Mouse (Mus musculus) forebrain, embryonic 12.5 days (tissue): ENCODE data around the gene Epb42. TPM values are rescaled to one million over a fixed set of nuclear protein-coding genes. Genes with fewer than 3 reads are reported as not detected.
"Not testable (repeated sequence)": the region's sequence is repeated elsewhere in the genome, so short reads cannot be mapped to it uniquely, and the experiment has no call there.

Source experiments
- ATAC-seq: fragments of 200-750 bp; cut with Nextera tagmentation; 2 replicates; pipeline ENCODE4 v1.8.0; 2017; ENCODE audit warnings: moderate TSS enrichment; ENCODE audit not compliant: low FRiP score
- H3K27ac ChIP-seq: fragments of 300-500 bp; sonication (generic); 2 replicates; pipeline ENCODE4 v1.5.1; 2016; ENCODE audit warnings: mild to moderate bottlenecking
- H3K27me3 ChIP-seq: fragments of 300-500 bp; sonication (generic); 2 replicates; pipeline ENCODE4 v1.6.1; 2016; ENCODE audit warnings: mild to moderate bottlenecking
- H3K36me3 ChIP-seq: fragments of 300-500 bp; sonication (generic); replicated peaks from 2 replicates; pipeline ENCODE4 v1.6.1; 2016; ENCODE audit warnings: mild to moderate bottlenecking
- H3K4me1 ChIP-seq: fragments of 300-500 bp; sonication (generic); 2 replicates; pipeline ENCODE4 v1.6.1; 2016
- H3K4me2 ChIP-seq: fragments of 300-500 bp; sonication (generic); 2 replicates; pipeline ENCODE4 v1.6.1; 2016; ENCODE audit warnings: mild to moderate bottlenecking, moderate library complexity
- H3K4me3 ChIP-seq: fragments of 300-500 bp; sonication (generic); replicated peaks from 2 replicates; pipeline ENCODE4 v1.5.1; 2016; ENCODE audit warnings: mild to moderate bottlenecking
- H3K9ac ChIP-seq: fragments of 300-500 bp; sonication (generic); 2 replicates; pipeline ENCODE4 v1.6.1; 2016; ENCODE audit warnings: mild to moderate bottlenecking
- H3K9me3 ChIP-seq: fragments of 300-500 bp; sonication (generic); 2 replicates; pipeline ENCODE4 v1.6.1; 2016
- WGBS: fragments of 180-500 bp; shearing (Covaris S2); methylation state at CpG from one replicate; pipeline ENCODE4 v1.1.7; 2016; 5-methylcytosine and 5-hydroxymethylcytosine counted together
- microRNA-seq: library from miRNA; unstranded; fragments of <30 nt; microRNA quantifications from one replicate; pipeline ENCODE4, GENCODE M21; 2017
- polyA plus RNA-seq: library from polyadenylated mRNA; unstranded; fragments of >200 nt; fragmentation: Nextera tagmentation; extraction: Ambion mirVana; gene quantifications from 2 replicates; pipeline ENCODE4 v1.2.1, GENCODE M21; 2016

The Epb42 gene
- polyA plus RNA-seq, 1 experiment from 2014 or later = 3.9 TPM

GRCm38 (mm10) chr2:120976308-120976707, 60.6 kb downstream of the Epb42 start:
- no peak overlapping the region for H3K4me3 ChIP-seq
- H3K9me3 ChIP-seq = no peaks in the 10 kb centered on the region
- H3K4me1 ChIP-seq = peaks cover 5% of the 10 kb centered on the region
- H3K27ac ChIP-seq = no peak overlapping the region
- H3K9ac ChIP-seq = no peak overlapping the region
- H3K27me3 ChIP-seq = no peaks in the 10 kb centered on the region
- H3K4me2 ChIP-seq = no peak overlapping the region
- ATAC-seq = no peak
- H3K36me3 ChIP-seq = no peaks in the 10 kb centered on the region; the same call in 1 of the 2 replicates
- WGBS = 47% methylated on average over 4 of the region's 4 CpGs

DNA sequence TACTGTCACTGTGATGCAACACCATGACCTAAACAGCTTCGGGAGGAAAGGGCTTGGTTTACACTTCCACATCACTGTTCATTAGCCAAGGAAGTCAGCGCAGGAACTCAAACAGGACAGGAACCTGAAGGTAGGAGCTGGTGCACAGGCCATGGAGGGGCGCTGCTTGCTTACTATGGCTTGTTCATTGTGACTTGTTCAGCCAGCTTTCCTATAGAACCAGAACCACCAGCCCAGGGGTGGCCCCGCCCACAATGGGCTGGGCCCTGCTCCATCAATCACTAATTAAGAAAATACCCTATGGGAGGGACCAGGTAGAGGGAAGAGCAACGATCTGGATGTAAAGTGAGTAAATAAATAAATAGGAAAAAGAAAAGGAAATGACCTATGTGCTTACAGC, 63.9 kb downstream of the Epb42 start:
- no peaks in the 10 kb centered on the region for H3K9me3 ChIP-seq
- H3K4me1 ChIP-seq = peaks cover 16% of the 10 kb centered on the region
- H3K4me2 ChIP-seq = no peak overlapping the region; the same call in 1 of the 2 replicates
- H3K36me3 ChIP-seq = no peaks in the 10 kb centered on the region
- H3K9ac ChIP-seq = no peak overlapping the region
- no peak overlapping the region for H3K4me3 ChIP-seq
- ATAC-seq = no peak
- WGBS = 16% methylated on average over 5 of the region's 5 CpGs
- H3K27ac ChIP-seq = no peak overlapping the region
- H3K27me3 ChIP-seq = no peaks in the 10 kb centered on the region

DNA sequence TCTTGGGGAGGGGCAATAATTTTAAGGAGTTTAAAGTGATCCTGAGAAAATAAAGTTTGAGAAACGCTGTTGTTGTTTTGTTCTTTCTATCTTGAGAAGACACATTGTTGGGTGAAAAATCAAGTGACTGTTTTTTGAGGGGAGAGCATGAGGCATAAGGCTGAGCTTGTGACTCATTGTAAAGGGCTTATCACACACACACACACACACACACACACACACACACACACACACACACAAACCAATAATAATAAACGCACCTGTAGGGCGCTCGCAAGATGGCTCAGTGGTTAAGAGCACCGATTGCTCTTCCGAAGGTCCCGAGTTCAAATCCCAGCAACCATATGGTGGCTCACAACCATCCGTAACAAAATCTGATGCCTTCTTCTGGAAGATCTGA, 64.6 kb downstream of the Epb42 start:
- not testable (repeated sequence) for H3K4me2 ChIP-seq
- WGBS = 97% methylated on average over 8 of the region's 8 CpGs

DNA sequence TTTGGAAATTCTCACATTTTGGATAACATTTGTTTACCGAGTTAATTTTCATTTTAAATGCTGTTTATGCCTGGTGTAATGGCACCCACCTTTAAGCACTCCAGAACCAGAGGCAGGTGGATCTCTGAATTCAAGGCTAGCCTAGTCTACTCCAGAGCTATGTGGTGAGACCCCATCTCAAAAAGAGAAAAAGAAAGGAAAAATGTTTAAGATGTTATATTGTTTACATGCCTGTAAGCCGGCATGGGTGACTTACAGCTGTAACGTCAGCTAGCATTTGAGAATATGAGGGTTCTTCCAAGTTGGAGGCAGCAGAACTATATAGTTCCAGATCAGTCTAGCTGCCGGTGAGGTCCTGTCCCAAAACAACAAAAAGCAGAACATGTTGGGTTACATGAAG, 65.1 kb downstream of the Epb42 start:
- Histone ChIP-seq H3K9ac (no peak overlapping the region), H3K4me2 (no peak overlapping the region), H3K9me3 (no peaks in the 10 kb centered on the region), H3K4me1 (peaks cover 11% of the 10 kb centered on the region), H3K36me3 (no peaks in the 10 kb centered on the region), H3K4me3 (no peak overlapping the region), H3K27me3 (no peaks in the 10 kb centered on the region), H3K27ac (no peak overlapping the region)
- 88% methylated on average over 4 of the region's 4 CpGs for WGBS
- no peak for ATAC-seq

More for the DNA sequence above, 64.6 kb downstream of the Epb42 start:
- not testable (repeated sequence) for H3K9ac ChIP-seq, H3K9me3 ChIP-seq, H3K4me3 ChIP-seq, H3K27me3 ChIP-seq, ATAC-seq, H3K27ac ChIP-seq, H3K36me3 ChIP-seq
- H3K4me1 ChIP-seq = peaks cover 11% of the 10 kb centered on the region

DNA sequence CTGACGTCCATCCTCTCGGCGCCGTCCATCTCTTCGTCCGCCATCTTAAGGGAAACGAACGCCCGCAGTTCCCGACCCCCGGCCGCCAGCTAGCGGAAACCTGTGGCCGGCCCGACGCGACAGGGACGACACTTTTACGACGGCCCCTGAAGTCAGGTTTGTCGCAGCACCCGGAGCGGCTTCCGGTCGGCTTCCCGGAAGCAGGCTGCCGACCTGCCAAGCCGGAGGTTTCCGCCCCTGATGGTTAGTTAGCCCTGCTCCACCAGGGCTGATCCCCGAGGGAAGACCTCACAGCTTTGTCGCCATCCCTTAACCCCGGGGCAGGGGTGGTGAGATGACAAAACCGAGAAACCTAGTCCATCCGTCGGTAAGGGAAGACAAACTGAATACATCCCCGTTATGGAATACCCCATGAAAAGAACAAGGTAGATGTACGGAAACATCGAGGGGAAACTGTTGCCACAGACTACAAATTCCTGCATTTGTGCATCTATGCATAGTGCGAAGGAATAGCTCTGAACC, 66.3 kb downstream of the Epb42 start, which contains the start of gene Ubr1:
Ubr1 (minus strand) TSS at position 157 of the 522 bp plus-strand sequence.
- Histone ChIP-seq H3K4me2 (peak within 1 kb of the TSS; percentile 73), H3K4me3 (peak within 1 kb of the TSS; percentile 82), H3K9me3 (no peaks in the 10 kb centered on the region), H3K9ac (peak within 1 kb of the TSS; percentile 82), H3K4me1 (peaks cover 11% of the 10 kb centered on the region), H3K27ac (peak within 1 kb of the TSS; percentile 82), H3K27me3 (no peaks in the 10 kb centered on the region), H3K36me3 (no peaks in the 10 kb centered on the region)
- WGBS = 0% methylated on average over 39 of the region's 39 CpGs
- ATAC-seq = peak; percentile 88

- Histone ChIP-seq H3K4me2 (peak overlapping the region; percentile 73), H3K27me3 (no peaks in the 10 kb centered on the region), H3K9me3 (no peaks in the 10 kb centered on the region), H3K27ac (peak overlapping the region; percentile 82), H3K36me3 (no peaks in the 10 kb centered on the region), H3K4me3 (peak overlapping the region; percentile 82), H3K9ac (peak overlapping the region; percentile 82), H3K4me1 (peaks cover 11% of the 10 kb centered on the region)
- peak; percentile 47 for ATAC-seq
- under 1% methylated on average over 23 of the region's 23 CpGs for WGBS
Measured at GRCm38 (mm10) chr2:120970045-120970539, 66.8 kb downstream of the Epb42 start.

Small RNA genes within 50 kb of the gene (microRNA-seq; reads per million reads assigned to microRNA genes)
- not detected for gene Gm44325

Other genes with a start within 250 kb of the Epb42 start
- gene Cdan1, start 186.9 kb downstream of the Epb42 start, polyA plus RNA-seq = 9.9 and 10.2 TPM in 2 replicates
- gene Ttbk2, start 186.5 kb downstream of the Epb42 start, polyA plus RNA-seq = 12.3 and 12.6 TPM in 2 replicates
- 27.4 and 31.7 TPM in 2 replicates for gene Ubr1, start 66.4 kb downstream of the Epb42 start, polyA plus RNA-seq
- 5.5 and 5.6 TPM in 2 replicates for gene Tmem62, start 60.1 kb downstream of the Epb42 start, polyA plus RNA-seq
- gene Ccndbp1, start 28.7 kb downstream of the Epb42 start, polyA plus RNA-seq = 44.9 and 47.7 TPM in 2 replicates
- gene Tgm5, start 48.8 kb upstream of the Epb42 start, polyA plus RNA-seq = not detected in 2 replicates
- not detected in 2 replicates for gene Tgm7, start 72.7 kb upstream of the Epb42 start, polyA plus RNA-seq
- 25.7 and 33.3 TPM in 2 replicates for gene Adal, start 103.4 kb upstream of the Epb42 start, polyA plus RNA-seq
- gene Lcmt2, start 103.6 kb upstream of the Epb42 start, polyA plus RNA-seq = 21.7 and 26.6 TPM in 2 replicates
- gene Tubgcp4, start 133.6 kb upstream of the Epb42 start, polyA plus RNA-seq = 82.9 and 83.1 TPM in 2 replicates
- gene Zscan29, start 134.1 kb upstream of the Epb42 start, polyA plus RNA-seq = 14.4 and 16.2 TPM in 2 replicates
- gene Trp53bp1, start 234.3 kb upstream of the Epb42 start, polyA plus RNA-seq = 216 and 229 TPM in 2 replicates